Mouse (Mus musculus): Measurements from ENCODE around the gene Sorbs2. TPM values are rescaled to one million over a fixed set of nuclear protein-coding genes. Genes with fewer than 3 reads are reported as not detected.

Gene Sorbs2
- polyA plus RNA-seq (2014; fragmentation: Nextera tagmentation; extraction: Ambion mirVana), result 72.4 and 81.5 TPM in 2 replicates

- H3K9ac ChIP-seq (replicated peaks; ENCODE audit: low read length), result peak within 1 kb of the TSS; percentile 67
- 1% methylated on average over 16 of the region's 16 CpGs for WGBS
- H3K9me3 ChIP-seq (ENCODE audit: control insufficient read depth, low read length), result no peaks in the 10 kb centered on the region
- peaks cover 6% of the 10 kb centered on the region for H3K4me1 ChIP-seq (ENCODE audit: control insufficient read depth, insufficient read depth, low read length)
- peak within 1 kb of the TSS; percentile 43 for H3K4me3 ChIP-seq (replicated peaks; ENCODE audit: low read depth, low read length)
- DNase-seq (peak; percentile 87), ATAC-seq (ENCODE audit: low FRiP score, low TSS enrichment) (peak; percentile 93)
- no peaks in the 10 kb centered on the region for H3K36me3 ChIP-seq (ENCODE audit: control insufficient read depth, insufficient read depth, low read length)
- peak within 1 kb of the TSS; percentile 92 for H3K27ac ChIP-seq (replicated peaks; ENCODE audit: low read depth, low read length)
- H3K4me2 ChIP-seq (ENCODE audit: low read length), result peak within 1 kb of the TSS; percentile 54
- H3K27me3 ChIP-seq (ENCODE audit: control insufficient read depth, insufficient read depth, low read length), result no peaks in the 10 kb centered on the region
Observed at GRCm38 (mm10) chr8:45507634-45508321, at the start of gene Sorbs2. TSS of gene Sorbs2 (plus strand) at chr8:45507788.

GRCm38 (mm10) chr8:45457874-45458273 is 49.7 kb upstream of the Sorbs2 start:
- H3K36me3 ChIP-seq (ENCODE audit: control insufficient read depth, insufficient read depth, low read length), result no peaks in the 10 kb centered on the region
- no peak overlapping the region for H3K4me3 ChIP-seq (replicated peaks; ENCODE audit: low read depth, low read length)
- no peaks in the 10 kb centered on the region for H3K4me1 ChIP-seq (ENCODE audit: control insufficient read depth, insufficient read depth, low read length)
- H3K9me3 ChIP-seq (ENCODE audit: control insufficient read depth, low read length), result no peaks in the 10 kb centered on the region
- no peak overlapping the region for H3K4me2 ChIP-seq (ENCODE audit: low read length)
- no peaks in the 10 kb centered on the region for H3K27me3 ChIP-seq (ENCODE audit: control insufficient read depth, insufficient read depth, low read length)
- no peak overlapping the region for H3K27ac ChIP-seq (replicated peaks; ENCODE audit: low read depth, low read length)
- DNase-seq (no peak), ATAC-seq (ENCODE audit: low FRiP score, low TSS enrichment) (no peak)
- no peak overlapping the region for H3K9ac ChIP-seq (replicated peaks; ENCODE audit: low read length)

- Histone ChIP-seq H3K27me3 (ENCODE audit: control insufficient read depth, insufficient read depth, low read length) (no peaks in the 10 kb centered on the region), H3K27ac (replicated peaks; ENCODE audit: low read depth, low read length) (no peak overlapping the region), H3K4me1 (ENCODE audit: control insufficient read depth, insufficient read depth, low read length) (0 out of 2 replicates have a peak, but pooled peaks cover 4% of the 10 kb centered on the region), H3K36me3 (ENCODE audit: control insufficient read depth, insufficient read depth, low read length) (no peaks in the 10 kb centered on the region), H3K4me2 (ENCODE audit: low read length) (no peak overlapping the region), H3K9ac (replicated peaks; ENCODE audit: low read length) (no peak overlapping the region), H3K9me3 (ENCODE audit: control insufficient read depth, low read length) (no peaks in the 10 kb centered on the region), H3K4me3 (replicated peaks; ENCODE audit: low read depth, low read length) (no peak overlapping the region)
- WGBS, result 77% methylated on average over 2 of the region's 2 CpGs
- no peak for DNase-seq
- ATAC-seq (ENCODE audit: low FRiP score, low TSS enrichment), result no peak
Observed at GRCm38 (mm10) chr8:45469006-45469405, 38.6 kb upstream of the Sorbs2 start.

GRCm38 (mm10) chr8:45469507-45470178 is 37.9 kb upstream of the Sorbs2 start:
- H3K9ac ChIP-seq (replicated peaks; ENCODE audit: low read length), result no peak overlapping the region
- 74% methylated on average over 8 of the region's 8 CpGs for WGBS
- H3K4me1 ChIP-seq (ENCODE audit: control insufficient read depth, insufficient read depth, low read length), result 0 out of 2 replicates have a peak, but pooled peaks cover 4% of the 10 kb centered on the region
- DNase-seq (no peak), ATAC-seq (ENCODE audit: low FRiP score, low TSS enrichment) (no peak)
- H3K4me3 ChIP-seq (replicated peaks; ENCODE audit: low read depth, low read length), result no peak overlapping the region
- no peaks in the 10 kb centered on the region for H3K9me3 ChIP-seq (ENCODE audit: control insufficient read depth, low read length)
- no peaks in the 10 kb centered on the region for H3K27me3 ChIP-seq (ENCODE audit: control insufficient read depth, insufficient read depth, low read length)
- H3K27ac ChIP-seq (replicated peaks; ENCODE audit: low read depth, low read length), result no peak overlapping the region
- H3K4me2 ChIP-seq (ENCODE audit: low read length), result no peak overlapping the region
- H3K36me3 ChIP-seq (ENCODE audit: control insufficient read depth, insufficient read depth, low read length), result no peaks in the 10 kb centered on the region

- Histone ChIP-seq H3K4me3 (replicated peaks; ENCODE audit: low read depth, low read length) (no peak overlapping the region), H3K27ac (replicated peaks; ENCODE audit: low read depth, low read length) (no peak overlapping the region), H3K4me2 (ENCODE audit: low read length) (no peak overlapping the region), H3K9me3 (ENCODE audit: control insufficient read depth, low read length) (no peaks in the 10 kb centered on the region), H3K9ac (replicated peaks; ENCODE audit: low read length) (no peak overlapping the region), H3K27me3 (ENCODE audit: control insufficient read depth, insufficient read depth, low read length) (no peaks in the 10 kb centered on the region), H3K4me1 (ENCODE audit: control insufficient read depth, insufficient read depth, low read length) (no peaks in the 10 kb centered on the region), H3K36me3 (ENCODE audit: control insufficient read depth, insufficient read depth, low read length) (no peaks in the 10 kb centered on the region)
- ATAC-seq (ENCODE audit: low FRiP score, low TSS enrichment), result no peak
- DNase-seq, result no peak
- WGBS, result 77% methylated on average over 4 of the region's 4 CpGs
Observed at GRCm38 (mm10) chr8:45480886-45481285, 26.7 kb upstream of the Sorbs2 start.

GRCm38 (mm10) chr8:45486281-45486680 is 21.3 kb upstream of the Sorbs2 start:
- Histone ChIP-seq H3K4me2 (ENCODE audit: low read length) (no peak overlapping the region), H3K36me3 (ENCODE audit: control insufficient read depth, insufficient read depth, low read length) (no peaks in the 10 kb centered on the region), H3K27me3 (ENCODE audit: control insufficient read depth, insufficient read depth, low read length) (no peaks in the 10 kb centered on the region), H3K27ac (replicated peaks; ENCODE audit: low read depth, low read length) (no peak overlapping the region), H3K4me3 (replicated peaks; ENCODE audit: low read depth, low read length) (no peak overlapping the region), H3K4me1 (ENCODE audit: control insufficient read depth, insufficient read depth, low read length) (no peaks in the 10 kb centered on the region), H3K9me3 (ENCODE audit: control insufficient read depth, low read length) (no peaks in the 10 kb centered on the region), H3K9ac (replicated peaks; ENCODE audit: low read length) (no peak overlapping the region)
- 58% methylated on average over 3 of the region's 3 CpGs for WGBS
- DNase-seq (no peak), ATAC-seq (ENCODE audit: low FRiP score, low TSS enrichment) (no peak)

- H3K36me3 ChIP-seq (ENCODE audit: control insufficient read depth, insufficient read depth, low read length), result no peaks in the 10 kb centered on the region
- DNase-seq (no peak), ATAC-seq (ENCODE audit: low FRiP score, low TSS enrichment) (no peak)
- no peaks in the 10 kb centered on the region for H3K9me3 ChIP-seq (ENCODE audit: control insufficient read depth, low read length)
- no peaks in the 10 kb centered on the region for H3K27me3 ChIP-seq (ENCODE audit: control insufficient read depth, insufficient read depth, low read length)
- no peak overlapping the region for H3K9ac ChIP-seq (replicated peaks; ENCODE audit: low read length)
- H3K4me2 ChIP-seq (ENCODE audit: low read length), result no peak overlapping the region
- 84% methylated on average over 7 of the region's 7 CpGs for WGBS
- no peaks in the 10 kb centered on the region for H3K4me1 ChIP-seq (ENCODE audit: control insufficient read depth, insufficient read depth, low read length)
- H3K4me3 ChIP-seq (replicated peaks; ENCODE audit: low read depth, low read length), result no peak overlapping the region
- no peak overlapping the region for H3K27ac ChIP-seq (replicated peaks; ENCODE audit: low read depth, low read length)
Observed at GRCm38 (mm10) chr8:45503971-45504370, 3.6 kb upstream of the Sorbs2 start.

- DNase-seq (no peak), ATAC-seq (ENCODE audit: low FRiP score, low TSS enrichment) (no peak)
- H3K27me3 ChIP-seq (ENCODE audit: control insufficient read depth, insufficient read depth, low read length), result no peaks in the 10 kb centered on the region
- H3K4me1 ChIP-seq (ENCODE audit: control insufficient read depth, insufficient read depth, low read length), result peaks cover 6% of the 10 kb centered on the region
- WGBS, result 88% methylated on average over 4 of the region's 4 CpGs
- H3K9ac ChIP-seq (replicated peaks; ENCODE audit: low read length), result no peak overlapping the region
- no peak overlapping the region for H3K4me2 ChIP-seq (ENCODE audit: low read length)
- H3K9me3 ChIP-seq (ENCODE audit: control insufficient read depth, low read length), result no peaks in the 10 kb centered on the region
- H3K4me3 ChIP-seq (replicated peaks; ENCODE audit: low read depth, low read length), result no peak overlapping the region
- no peaks in the 10 kb centered on the region for H3K36me3 ChIP-seq (ENCODE audit: control insufficient read depth, insufficient read depth, low read length)
- H3K27ac ChIP-seq (replicated peaks; ENCODE audit: low read depth, low read length), result no peak overlapping the region
Observed at GRCm38 (mm10) chr8:45506376-45506775, 1.2 kb upstream of the Sorbs2 start.

GRCm38 (mm10) chr8:45507277-45507633 is 333 bp upstream of the Sorbs2 start:
- WGBS, result 29% methylated on average over 8 of the region's 8 CpGs
- DNase-seq (no peak), ATAC-seq (ENCODE audit: low FRiP score, low TSS enrichment) (peak; percentile 73)
- Histone ChIP-seq H3K9ac (replicated peaks; ENCODE audit: low read length) (peak overlapping the region; percentile 67; the same call in 1 of the 2 replicates), H3K4me2 (ENCODE audit: low read length) (peak overlapping the region; percentile 54), H3K27me3 (ENCODE audit: control insufficient read depth, insufficient read depth, low read length) (no peaks in the 10 kb centered on the region), H3K36me3 (ENCODE audit: control insufficient read depth, insufficient read depth, low read length) (no peaks in the 10 kb centered on the region), H3K27ac (replicated peaks; ENCODE audit: low read depth, low read length) (peak overlapping the region; percentile 92), H3K9me3 (ENCODE audit: control insufficient read depth, low read length) (no peaks in the 10 kb centered on the region), H3K4me1 (ENCODE audit: control insufficient read depth, insufficient read depth, low read length) (peaks cover 6% of the 10 kb centered on the region), H3K4me3 (replicated peaks; ENCODE audit: low read depth, low read length) (peak overlapping the region; percentile 43)

All from midbrain, embryonic 14.5 days (tissue).